In the genomic region with DNA sequence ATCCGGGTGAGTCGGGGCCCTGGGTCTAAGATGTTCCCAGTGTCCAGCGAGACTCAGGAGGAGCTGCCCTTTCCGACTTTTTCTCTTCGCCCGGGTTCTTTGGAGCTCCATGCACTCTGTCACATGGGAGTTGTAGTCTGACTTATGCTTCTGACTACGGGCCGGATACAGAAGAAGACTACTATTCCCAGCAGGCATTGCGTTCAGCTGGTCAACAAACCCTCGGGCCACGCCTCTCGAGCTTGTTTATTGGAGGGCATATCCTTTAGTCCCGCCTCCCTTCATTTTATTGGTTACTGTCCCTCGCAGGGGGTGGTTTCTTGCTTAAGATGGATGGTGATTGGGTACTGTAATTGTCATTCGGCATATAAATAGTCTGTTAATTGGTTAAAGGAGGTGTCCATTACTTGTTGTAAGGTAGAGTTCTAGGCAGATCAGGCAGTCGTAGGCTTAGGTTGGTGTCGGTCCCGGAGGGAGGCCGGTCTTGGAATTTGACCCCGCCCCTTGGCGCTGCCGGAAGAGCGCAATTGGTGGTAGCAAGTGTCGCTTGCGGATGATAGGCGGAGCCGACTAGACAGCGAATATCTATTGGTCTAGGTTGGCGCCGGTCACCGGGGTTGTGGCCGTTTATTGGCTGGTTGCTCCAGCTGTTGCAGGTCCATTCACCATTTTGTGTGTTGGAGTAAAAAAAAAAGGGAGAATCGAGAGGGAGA, we compare ENCODE assay signal across 8 mouse cellular contexts. TPM values are rescaled to one million over a fixed set of nuclear protein-coding genes. Genes with fewer than 3 reads are reported as not detected.
DNase-seq lines count a peak whose midpoint lies in the region; ATAC-seq lines count a peak whose summit lies in the region.

No protein-coding gene starts in this region.

- peak; percentile 84 for ATAC-seq in erythroblast, adult 5-6 weeks (replicated peaks; ENCODE audit: low FRiP score, poor library complexity, severe bottlenecking)
- ATAC-seq in kidney, embryonic 15.5 days (replicated peaks; ENCODE audit: low FRiP score): peak; percentile 95
- ATAC-seq in monocyte, adult 5-6 weeks (replicated peaks; ENCODE audit: insufficient number of reproducible peaks, low FRiP score, low TSS enrichment, poor library complexity, severe bottlenecking): peak; percentile 82

- peak overlapping the region; percentile 87 for H3K4me3 ChIP-seq in heart, embryonic 10.5 days
- peak overlapping the region; percentile 81 for H3K4me3 ChIP-seq in kidney, embryonic 15.5 days (replicated peaks)

- H3K27ac ChIP-seq in heart, embryonic 10.5 days: peak overlapping the region; percentile 99
- peak overlapping the region; percentile 94 for H3K27ac ChIP-seq in kidney, embryonic 15.5 days

- no peaks in the 10 kb centered on the region for H3K9me3 ChIP-seq in heart, embryonic 10.5 days
- no peaks in the 10 kb centered on the region for H3K9me3 ChIP-seq in kidney, embryonic 15.5 days (replicated peaks)

- H3K27me3 ChIP-seq in heart, embryonic 10.5 days (ENCODE audit: insufficient read depth, poor library complexity, severe bottlenecking): no peaks in the 10 kb centered on the region
- no peaks in the 10 kb centered on the region for H3K27me3 ChIP-seq in kidney, embryonic 15.5 days

- peaks cover 23% of the 10 kb centered on the region for H3K36me3 ChIP-seq in heart, embryonic 10.5 days
- H3K36me3 ChIP-seq in kidney, embryonic 15.5 days: peaks cover 22% of the 10 kb centered on the region

- WGBS in heart, embryonic 10.5 days: under 1% methylated on average over 33 of the region's 33 CpGs
- WGBS in kidney, embryonic 15.5 days: under 1% methylated on average over 33 of the region's 33 CpGs

- peak overlapping the region; percentile 79 for H3K9ac ChIP-seq in kidney, embryonic 15.5 days

- H3K4me1 ChIP-seq in heart, embryonic 10.5 days: peaks cover 51% of the 10 kb centered on the region
- peaks cover 46% of the 10 kb centered on the region for H3K4me1 ChIP-seq in kidney, embryonic 15.5 days

- peak overlapping the region; percentile 82 for H3K4me2 ChIP-seq in kidney, embryonic 15.5 days

- peak; percentile 97 to 98 for DNase-seq in B cell, adult 2 months
- DNase-seq in brain, adult 2 months (ENCODE audit: low read depth, low spot score): peak; percentile 100
- DNase-seq in heart, embryonic 10.5 days (ENCODE audit: low spot score): peak; percentile 100
- DNase-seq in liver: peak; percentile 99
- peak; percentile 98 for DNase-seq in spleen, postnatal 4 days (ENCODE audit: low spot score in 2 of 2)

RNA-seq across cellular contexts. Expression of gene Cic, which starts 0.4 kb away (rescaled TPM):
- total RNA-seq in erythroblast, adult 5-6 weeks (2015; ENCODE audit: low replicate concordance): 60.2 and 77.4 TPM in 2 replicates
- total RNA-seq in erythroblast, adult 5-6 weeks (2017; ENCODE audit: low replicate concordance): 15.3 and 26.6 TPM in 2 replicates
- 17.0 and 28.7 TPM in 2 replicates for polyA plus RNA-seq in heart, embryonic 10.5 days (2016; fragmentation: Nextera tagmentation; extraction: Ambion mirVana)
- 28.2 and 32.4 TPM in 2 replicates for polyA plus RNA-seq in kidney, embryonic 15.5 days (2015; fragmentation: Nextera tagmentation; extraction: Ambion mirVana)
- 55.5 to 68.5 TPM (median 65.9 TPM) in 3 replicates for total RNA-seq in monocyte, adult 5-6 weeks (2017)

RNA-seq across cellular contexts. Expression of gene Erf, which starts 17.3 kb away (rescaled TPM):
- 3.3 and 3.6 TPM in 2 replicates for total RNA-seq in erythroblast, adult 5-6 weeks (2015; ENCODE audit: low replicate concordance)
- total RNA-seq in erythroblast, adult 5-6 weeks (2017; ENCODE audit: low replicate concordance): 2.4 and 2.6 TPM in 2 replicates
- 9.2 and 17.9 TPM in 2 replicates for polyA plus RNA-seq in heart, embryonic 10.5 days (2016; fragmentation: Nextera tagmentation; extraction: Ambion mirVana)
- 16.9 and 17.9 TPM in 2 replicates for polyA plus RNA-seq in kidney, embryonic 15.5 days (2015; fragmentation: Nextera tagmentation; extraction: Ambion mirVana)
- 3.7 to 8.1 TPM (median 7.3 TPM) in 3 replicates for total RNA-seq in monocyte, adult 5-6 weeks (2017)

RNA-seq across cellular contexts. Expression of gene Pafah1b3, which starts 29.9 kb away (rescaled TPM):
- total RNA-seq in erythroblast, adult 5-6 weeks (2015; ENCODE audit: low replicate concordance): 1.9 and 2.9 TPM in 2 replicates
- 0.98 TPM in 1 of 2 replicates, not detected in the other for total RNA-seq in erythroblast, adult 5-6 weeks (2017; ENCODE audit: low replicate concordance)
- polyA plus RNA-seq in heart, embryonic 10.5 days (2016; fragmentation: Nextera tagmentation; extraction: Ambion mirVana): 147 and 189 TPM in 2 replicates
- polyA plus RNA-seq in kidney, embryonic 15.5 days (2015; fragmentation: Nextera tagmentation; extraction: Ambion mirVana): 181 and 191 TPM in 2 replicates
- 8.0 to 20.6 TPM (median 20.3 TPM) in 3 replicates for total RNA-seq in monocyte, adult 5-6 weeks (2017)

RNA-seq across cellular contexts. Expression of gene Gsk3a, which starts 30.3 kb away (rescaled TPM):
- total RNA-seq in erythroblast, adult 5-6 weeks (2015; ENCODE audit: low replicate concordance): 35.2 and 39.5 TPM in 2 replicates
- 24.2 and 29.0 TPM in 2 replicates for total RNA-seq in erythroblast, adult 5-6 weeks (2017; ENCODE audit: low replicate concordance)
- polyA plus RNA-seq in heart, embryonic 10.5 days (2016; fragmentation: Nextera tagmentation; extraction: Ambion mirVana): 8.2 and 11.9 TPM in 2 replicates
- 10.7 and 12.1 TPM in 2 replicates for polyA plus RNA-seq in kidney, embryonic 15.5 days (2015; fragmentation: Nextera tagmentation; extraction: Ambion mirVana)
- total RNA-seq in monocyte, adult 5-6 weeks (2017): 42.8 to 71.0 TPM (median 43.0 TPM) in 3 replicates

RNA-seq across cellular contexts. Expression of gene Prr19, which starts 33.3 kb away (rescaled TPM):
- not detected in 2 replicates for total RNA-seq in erythroblast, adult 5-6 weeks (2015; ENCODE audit: low replicate concordance)
- total RNA-seq in erythroblast, adult 5-6 weeks (2017; ENCODE audit: low replicate concordance): not detected in 2 replicates
- polyA plus RNA-seq in heart, embryonic 10.5 days (2016; fragmentation: Nextera tagmentation; extraction: Ambion mirVana): 0.26 and 0.65 TPM in 2 replicates
- polyA plus RNA-seq in kidney, embryonic 15.5 days (2015; fragmentation: Nextera tagmentation; extraction: Ambion mirVana): 0.90 and 1.0 TPM in 2 replicates
- total RNA-seq in monocyte, adult 5-6 weeks (2017): not detected in 3 replicates

Comparison
In these comparisons a context has a peak if more than half of its experiments do, and no peak if none do; other contexts are left out.
1. Peak in every context shown above with its lines: DNase-seq, ATAC-seq, H3K4me3 ChIP-seq and H3K27ac ChIP-seq.